Mouse (Mus musculus): ENCODE measurements around the gene Ift74. TPM values are rescaled to one million over a fixed set of nuclear protein-coding genes. Genes with fewer than 3 reads are reported as not detected.

Gene Ift74
- 1.6 and 2.0 TPM in 2 replicates for polyA plus RNA-seq (2012; rRNA removed)

- 2% methylated on average over 29 of the region's 29 CpGs for WGBS
- Histone ChIP-seq H3K27me3 (replicated peaks; ENCODE audit: control insufficient read depth, insufficient read depth, low read length) (no peaks in the 10 kb centered on the region), H3K27ac (ENCODE audit: insufficient read depth, low read depth, low read length) (peak within 1 kb of the TSS; percentile 56; the same call in 1 of the 2 replicates), H3K4me3 (ENCODE audit: insufficient read depth, low read depth, low read length) (peak within 1 kb of the TSS; percentile 93), H3K4me1 (ENCODE audit: control insufficient read depth, insufficient read depth, low read length) (no peaks in the 10 kb centered on the region; the same call in 1 of the 2 replicates), H3K36me3 (ENCODE audit: control insufficient read depth, insufficient read depth, low read length) (no peaks in the 10 kb centered on the region)
- TF ChIP-seq POLR2A (IDR thresholded peaks at IDR 0.05; ENCODE audit: low read depth, low read length) (peak; percentile 27), CTCF (conservative IDR thresholded peaks at IDR 0.05; ENCODE audit: insufficient read depth, insufficient read length, low read depth, low read length) (no peak)
- DNase-seq: peak; percentile 97
Measured at GRCm38 (mm10) chr4:94613972-94614626, at the start of gene Ift74. TSS of gene Ift74 (plus strand) at chr4:94614491.

- Histone ChIP-seq H3K4me3 (ENCODE audit: insufficient read depth, low read depth, low read length) (no peak overlapping the region), H3K27ac (ENCODE audit: insufficient read depth, low read depth, low read length) (no peak overlapping the region), H3K27me3 (replicated peaks; ENCODE audit: control insufficient read depth, insufficient read depth, low read length) (no peaks in the 10 kb centered on the region), H3K4me1 (ENCODE audit: control insufficient read depth, insufficient read depth, low read length) (no peaks in the 10 kb centered on the region; the same call in 1 of the 2 replicates), H3K36me3 (ENCODE audit: control insufficient read depth, insufficient read depth, low read length) (peaks cover 6% of the 10 kb centered on the region)
- no peak for TF ChIP-seq CTCF (conservative IDR thresholded peaks at IDR 0.05; ENCODE audit: insufficient read depth, insufficient read length, low read depth, low read length)
- peak; percentile 67 for DNase-seq
- 75% methylated on average over 4 of the region's 4 CpGs for WGBS
Measured at GRCm38 (mm10) chr4:94572677-94573076, 41.6 kb upstream of the Ift74 start.

GRCm38 (mm10) chr4:94591765-94592381 lies 22.4 kb upstream of the Ift74 start:
- Histone ChIP-seq H3K4me3 (ENCODE audit: insufficient read depth, low read depth, low read length) (no peak overlapping the region), H3K27me3 (replicated peaks; ENCODE audit: control insufficient read depth, insufficient read depth, low read length) (no peaks in the 10 kb centered on the region), H3K36me3 (ENCODE audit: control insufficient read depth, insufficient read depth, low read length) (no peaks in the 10 kb centered on the region), H3K27ac (ENCODE audit: insufficient read depth, low read depth, low read length) (no peak overlapping the region), H3K4me1 (ENCODE audit: control insufficient read depth, insufficient read depth, low read length) (peaks cover 7% of the 10 kb centered on the region)
- 67% methylated on average over 4 of the region's 4 CpGs for WGBS
- TF ChIP-seq POLR2A (IDR thresholded peaks at IDR 0.05; ENCODE audit: low read depth, low read length) (no peak), CTCF (conservative IDR thresholded peaks at IDR 0.05; ENCODE audit: insufficient read depth, insufficient read length, low read depth, low read length) (no peak)
- DNase-seq: peak; percentile 22

GRCm38 (mm10) chr4:94592709-94593108 lies 21.6 kb upstream of the Ift74 start:
- no peak overlapping the region for H3K4me3 ChIP-seq (ENCODE audit: insufficient read depth, low read depth, low read length)
- peaks cover 7% of the 10 kb centered on the region for H3K4me1 ChIP-seq (ENCODE audit: control insufficient read depth, insufficient read depth, low read length)
- DNase-seq: no peak
- no peaks in the 10 kb centered on the region for H3K27me3 ChIP-seq (replicated peaks; ENCODE audit: control insufficient read depth, insufficient read depth, low read length)
- TF ChIP-seq POLR2A (IDR thresholded peaks at IDR 0.05; ENCODE audit: low read depth, low read length): no peak
- no peak for TF ChIP-seq CTCF (conservative IDR thresholded peaks at IDR 0.05; ENCODE audit: insufficient read depth, insufficient read length, low read depth, low read length)
- no peaks in the 10 kb centered on the region for H3K36me3 ChIP-seq (ENCODE audit: control insufficient read depth, insufficient read depth, low read length)
- H3K27ac ChIP-seq (ENCODE audit: insufficient read depth, low read depth, low read length): no peak overlapping the region

GRCm38 (mm10) chr4:94601395-94601794 lies 12.9 kb upstream of the Ift74 start:
- Histone ChIP-seq H3K27me3 (replicated peaks; ENCODE audit: control insufficient read depth, insufficient read depth, low read length) (no peaks in the 10 kb centered on the region), H3K27ac (ENCODE audit: insufficient read depth, low read depth, low read length) (no peak overlapping the region), H3K4me3 (ENCODE audit: insufficient read depth, low read depth, low read length) (no peak overlapping the region), H3K4me1 (ENCODE audit: control insufficient read depth, insufficient read depth, low read length) (peaks cover 4% of the 10 kb centered on the region; the same call in 1 of the 2 replicates), H3K36me3 (ENCODE audit: control insufficient read depth, insufficient read depth, low read length) (no peaks in the 10 kb centered on the region)
- TF ChIP-seq POLR2A (IDR thresholded peaks at IDR 0.05; ENCODE audit: low read depth, low read length): no peak
- TF ChIP-seq CTCF (conservative IDR thresholded peaks at IDR 0.05; ENCODE audit: insufficient read depth, insufficient read length, low read depth, low read length): no peak
- 72% methylated on average over 4 of the region's 4 CpGs for WGBS
- DNase-seq: no peak

GRCm38 (mm10) chr4:94602496-94603030 lies 11.7 kb upstream of the Ift74 start:
- Histone ChIP-seq H3K27ac (ENCODE audit: insufficient read depth, low read depth, low read length) (peak overlapping the region; percentile 65), H3K4me1 (ENCODE audit: control insufficient read depth, insufficient read depth, low read length) (peaks cover 4% of the 10 kb centered on the region; the same call in 1 of the 2 replicates), H3K4me3 (ENCODE audit: insufficient read depth, low read depth, low read length) (peak overlapping the region; percentile 96), H3K27me3 (replicated peaks; ENCODE audit: control insufficient read depth, insufficient read depth, low read length) (no peaks in the 10 kb centered on the region), H3K36me3 (ENCODE audit: control insufficient read depth, insufficient read depth, low read length) (no peaks in the 10 kb centered on the region)
- WGBS: under 1% methylated on average over 33 of the region's 33 CpGs
- no peak for DNase-seq
- no peak for TF ChIP-seq CTCF (conservative IDR thresholded peaks at IDR 0.05; ENCODE audit: insufficient read depth, insufficient read length, low read depth, low read length)
- TF ChIP-seq POLR2A (IDR thresholded peaks at IDR 0.05; ENCODE audit: low read depth, low read length): no peak

GRCm38 (mm10) chr4:94603031-94603629 lies 11.2 kb upstream of the Ift74 start, which contains the start of gene Plaa:
TSS of gene Plaa (minus strand) at chr4:94603244.
- peak; percentile 96 for DNase-seq
- under 1% methylated on average over 61 of the region's 61 CpGs for WGBS
- TF ChIP-seq POLR2A (IDR thresholded peaks at IDR 0.05; ENCODE audit: low read depth, low read length) (peak; percentile 46), CTCF (conservative IDR thresholded peaks at IDR 0.05; ENCODE audit: insufficient read depth, insufficient read length, low read depth, low read length) (no peak)
- Histone ChIP-seq H3K27ac (ENCODE audit: insufficient read depth, low read depth, low read length) (peak within 1 kb of the TSS; percentile 96), H3K27me3 (replicated peaks; ENCODE audit: control insufficient read depth, insufficient read depth, low read length) (no peaks in the 10 kb centered on the region), H3K36me3 (ENCODE audit: control insufficient read depth, insufficient read depth, low read length) (no peaks in the 10 kb centered on the region), H3K4me1 (ENCODE audit: control insufficient read depth, insufficient read depth, low read length) (peaks cover 4% of the 10 kb centered on the region; the same call in 1 of the 2 replicates), H3K4me3 (ENCODE audit: insufficient read depth, low read depth, low read length) (peak within 1 kb of the TSS; percentile 96)
